Mouse (Mus musculus): Measurements from ENCODE around the gene Tulp2.
"Not testable (repeated sequence)": the region's sequence is repeated elsewhere in the genome, so short reads cannot be mapped to it uniquely, and the experiment has no call there.

Gene Tulp2

DNA sequence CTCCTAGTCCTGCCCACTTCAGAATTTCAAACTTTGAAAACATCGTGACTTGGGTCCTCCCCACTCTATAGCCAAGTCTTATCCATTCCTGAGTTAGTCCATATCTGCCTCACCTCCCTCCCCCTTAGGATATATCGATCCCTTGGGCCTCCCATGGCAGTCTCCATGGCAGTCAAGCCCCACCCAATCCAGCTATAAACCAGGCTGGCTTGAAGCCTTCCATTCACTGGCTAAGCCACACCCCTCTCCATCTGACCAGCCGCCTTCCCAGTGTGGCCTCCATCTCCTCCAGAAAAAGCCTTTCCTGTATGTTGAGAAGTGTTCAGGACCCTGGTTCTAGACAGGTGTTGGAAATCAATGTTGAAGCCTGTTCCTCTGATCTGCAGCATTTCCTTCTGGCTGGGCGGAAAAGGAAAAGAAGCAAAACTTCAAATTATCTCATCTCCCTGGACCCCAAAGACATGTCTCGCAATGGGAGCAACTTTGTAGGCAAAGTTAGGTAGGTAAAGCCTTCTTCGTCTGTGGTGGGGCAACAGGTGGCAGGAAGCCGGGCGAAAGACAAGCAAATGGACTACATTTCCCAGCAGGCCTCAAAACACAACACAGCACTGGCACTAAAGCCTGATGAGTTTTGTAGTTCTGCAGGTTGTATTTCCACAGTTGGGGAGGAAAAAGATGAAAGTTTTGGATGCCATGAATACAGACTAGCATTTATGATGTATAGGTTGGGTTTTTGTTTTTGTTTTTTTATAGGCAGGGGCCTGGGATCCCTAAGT, 37.9 kb downstream of the Tulp2 start:
- in situ Hi-C loops (cut with MseI, MboI), result loop anchor here in 1 of 2 experiments (10.0 kb wide), 1 partner anchor 65 kb away; the partner anchor contains the start of gene Ftl1

DNA sequence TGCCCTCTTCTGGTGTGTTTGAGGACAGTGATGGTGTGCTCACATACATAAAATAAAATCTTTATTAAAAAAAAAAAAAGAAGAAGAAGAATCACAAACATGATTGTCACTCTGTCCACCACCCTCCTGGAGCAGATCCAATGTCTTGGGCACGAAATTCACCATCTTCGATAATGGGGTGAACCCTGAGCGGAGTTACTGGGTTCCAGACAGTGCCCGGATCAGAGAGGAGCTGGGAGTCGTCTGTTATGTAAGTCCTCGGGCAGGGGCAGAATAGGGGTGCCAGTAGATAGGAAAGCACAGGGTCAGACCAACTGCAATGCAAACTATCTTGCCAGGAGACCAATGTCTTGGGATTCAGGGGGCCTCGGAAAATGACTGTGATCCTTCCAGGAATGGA, 38.9 kb downstream of the Tulp2 start:
- in situ Hi-C loops (cut with MseI, MboI), result no loop called here

DNA sequence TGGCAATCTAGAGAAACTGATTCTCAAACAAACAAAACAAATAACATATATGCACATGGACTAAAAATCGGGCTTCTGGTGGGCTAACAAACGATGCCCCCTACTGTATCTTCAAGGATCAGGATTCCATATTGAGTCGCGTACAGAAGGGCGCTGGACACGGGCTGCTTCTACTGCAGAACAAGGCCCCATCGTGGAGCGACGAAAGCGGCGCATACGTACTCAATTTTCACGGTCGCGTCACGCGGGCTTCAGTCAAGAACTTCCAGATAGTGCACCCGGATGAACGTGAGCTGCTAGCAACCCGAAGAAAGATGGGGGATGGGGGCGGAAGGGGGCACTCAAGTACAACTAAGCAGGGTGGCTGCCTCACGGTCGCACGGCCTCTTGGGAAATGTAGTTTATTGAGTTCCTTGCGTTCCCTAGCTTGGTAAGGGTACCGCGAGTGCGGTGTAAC, 40.1 kb downstream of the Tulp2 start:
- in situ Hi-C loops (cut with MseI, MboI), result no loop called here

DNA sequence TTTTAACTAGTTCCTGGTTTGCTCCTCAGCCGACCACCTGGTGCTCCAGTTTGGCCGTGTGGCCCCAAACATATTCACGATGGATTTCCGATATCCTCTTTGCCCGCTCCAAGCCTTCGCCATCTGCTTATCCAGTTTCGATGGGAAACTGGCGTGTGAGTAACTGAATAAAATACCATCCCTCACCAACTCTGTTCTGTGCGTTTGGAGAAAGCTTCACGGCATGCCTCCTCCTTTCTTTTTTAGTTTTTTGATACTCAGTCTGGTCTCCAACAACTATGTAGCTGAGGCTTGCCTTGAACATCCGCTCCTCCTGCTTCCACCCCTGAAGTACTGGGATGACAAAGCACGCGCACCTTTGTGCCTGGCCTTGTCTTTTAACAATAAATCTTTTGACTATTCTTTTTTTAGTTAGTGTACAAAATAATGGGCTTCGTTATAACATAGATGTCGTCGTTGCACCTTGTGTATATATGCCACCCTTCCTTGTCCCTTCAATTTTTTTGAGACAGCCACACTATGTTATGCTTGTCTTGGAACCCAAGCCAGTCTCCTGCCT, 40.6 kb downstream of the Tulp2 start:
- in situ Hi-C loops (cut with MseI, MboI), result no loop called here

DNA sequence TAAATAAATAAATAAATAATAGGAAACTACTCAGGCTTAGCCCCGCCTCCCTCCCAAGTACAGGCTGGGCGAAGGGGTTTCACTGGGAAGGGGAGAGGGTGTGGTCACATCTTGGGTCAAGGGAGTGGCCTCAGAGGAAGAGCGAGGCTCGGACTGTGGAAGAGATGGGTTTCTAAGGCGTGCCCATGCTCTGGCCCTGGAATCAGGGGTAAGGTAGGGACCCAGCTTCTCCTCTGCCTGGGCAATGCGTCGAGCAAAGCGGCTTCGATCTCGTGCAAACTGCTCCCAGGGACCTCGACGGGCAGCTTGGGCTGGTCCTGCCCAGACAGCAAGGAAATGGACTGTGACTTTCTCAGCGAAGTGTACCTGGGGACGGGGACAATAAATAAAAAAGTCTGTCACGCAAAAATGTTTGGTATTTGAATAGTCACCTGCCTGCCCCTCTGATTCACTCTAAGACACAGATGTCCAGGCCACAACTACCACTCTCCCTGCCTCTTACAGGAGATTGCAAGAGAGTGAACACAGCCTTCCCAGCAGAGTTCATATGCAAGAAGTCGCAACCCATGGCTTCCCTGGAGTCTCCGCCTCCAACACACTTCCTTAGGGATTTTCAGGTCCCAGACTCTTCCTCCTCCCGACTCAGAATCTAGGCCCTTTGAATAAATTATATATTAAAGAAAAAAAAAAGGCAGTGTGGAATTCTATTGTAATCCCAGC, 41.4 kb downstream of the Tulp2 start:
- in situ Hi-C loops (cut with MseI, MboI), result no loop called here

DNA sequence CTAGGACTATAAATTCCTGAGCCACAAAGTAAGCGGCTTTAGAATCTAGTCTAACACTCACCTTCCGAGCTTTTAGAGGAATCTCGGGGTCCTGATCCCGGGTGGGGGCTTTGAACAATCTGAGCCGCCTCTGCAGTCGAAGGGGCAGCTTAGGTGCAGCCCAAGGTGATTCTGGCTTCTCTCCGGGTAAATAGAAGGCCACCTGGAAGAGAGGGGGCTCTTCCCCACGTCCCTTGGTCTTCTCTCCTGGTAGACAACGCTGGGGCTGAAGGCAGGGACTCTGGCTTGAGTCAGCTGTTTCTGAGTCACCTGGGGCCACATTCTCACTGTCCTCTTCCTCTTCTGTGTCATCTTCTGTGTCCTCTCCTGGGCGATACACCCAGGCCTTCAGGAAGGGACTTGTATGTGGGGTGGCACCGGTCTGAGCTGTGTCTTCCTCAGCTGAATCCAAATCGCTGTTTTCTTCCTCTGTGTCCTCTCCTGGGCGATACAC, 42.0 kb downstream of the Tulp2 start:
- in situ Hi-C loops (cut with MseI, MboI), result no loop called here

DNA sequence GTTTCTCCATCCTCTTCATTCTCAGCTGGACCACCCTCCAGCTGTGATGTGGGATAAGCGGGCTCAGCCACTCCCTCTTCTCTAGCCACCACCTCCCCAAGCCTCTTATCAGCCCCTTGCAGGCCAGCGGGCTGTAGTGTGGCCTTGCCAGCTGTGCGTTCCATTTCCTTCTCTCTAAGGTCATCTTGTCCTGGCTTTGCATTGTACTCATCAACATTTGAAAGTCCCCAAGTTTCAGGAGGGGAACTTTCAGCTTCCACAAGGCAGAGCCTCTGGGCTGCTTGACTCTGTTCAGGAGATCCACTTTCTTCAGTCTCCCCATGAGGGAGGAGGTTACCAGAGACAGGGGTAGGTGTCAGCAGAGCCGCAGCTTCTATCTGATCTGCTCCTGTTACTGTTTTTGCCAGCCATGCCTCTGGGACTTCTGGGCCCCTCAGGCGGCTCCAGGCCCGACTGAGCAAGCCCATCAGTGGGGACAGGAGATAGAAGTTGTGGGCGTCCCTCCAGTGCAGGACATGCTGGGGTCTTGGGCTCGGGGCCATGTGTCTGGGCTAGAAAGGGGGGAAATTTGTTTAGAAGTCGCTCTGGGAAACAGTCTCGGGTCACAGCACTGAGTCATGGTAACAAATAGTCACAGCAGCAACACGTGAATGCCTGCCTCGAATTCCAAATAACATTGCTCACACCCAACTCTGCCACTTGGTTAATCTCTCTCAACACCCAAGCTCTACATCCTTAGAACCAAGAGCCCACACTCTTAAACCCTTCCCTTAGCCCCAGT, 43.4 kb downstream of the Tulp2 start:
- in situ Hi-C loops (cut with MseI, MboI), result no loop called here

DNA sequence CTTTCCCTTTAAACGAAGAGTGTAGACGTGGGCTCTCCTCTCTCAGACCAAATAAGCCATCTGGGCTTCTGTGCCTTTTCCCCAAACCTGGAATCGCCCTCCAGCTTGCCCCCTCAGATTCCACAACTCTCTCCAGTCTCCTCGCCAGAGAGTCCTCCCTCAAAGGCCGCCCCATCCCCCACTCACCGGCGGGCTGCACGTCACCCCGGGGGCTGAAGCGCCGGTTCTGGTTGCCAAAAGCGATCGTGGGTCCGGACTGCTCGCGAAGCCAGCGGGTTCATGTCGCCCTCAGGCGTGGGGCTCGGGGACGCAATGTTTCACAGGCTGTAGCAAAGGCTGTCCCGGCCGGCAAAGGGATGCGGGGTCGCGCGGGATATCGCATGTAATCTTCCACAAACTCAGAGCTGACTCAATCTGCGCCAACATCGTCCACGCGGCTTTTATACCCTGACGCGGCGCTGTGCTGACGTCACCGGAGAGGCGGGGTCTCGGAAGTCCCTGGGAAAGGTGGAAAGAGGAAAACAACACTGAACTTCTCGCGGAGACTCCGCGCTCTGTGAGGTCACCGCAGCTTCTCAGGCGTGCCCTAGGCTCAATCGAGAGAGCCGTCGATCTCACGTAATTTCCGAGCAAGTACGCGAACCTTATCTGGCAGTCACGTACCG, 44.3 kb downstream of the Tulp2 start, which contains the start of the genes Ppp1r15a and Plekha4:
TSS of gene Ppp1r15a (minus strand) at position 460 of the 665 bp plus-strand sequence.
TSS of gene Plekha4 (plus strand) at position 522 of the 665 bp plus-strand sequence.
- in situ Hi-C loops (cut with MseI, MboI), result no loop called here

DNA sequence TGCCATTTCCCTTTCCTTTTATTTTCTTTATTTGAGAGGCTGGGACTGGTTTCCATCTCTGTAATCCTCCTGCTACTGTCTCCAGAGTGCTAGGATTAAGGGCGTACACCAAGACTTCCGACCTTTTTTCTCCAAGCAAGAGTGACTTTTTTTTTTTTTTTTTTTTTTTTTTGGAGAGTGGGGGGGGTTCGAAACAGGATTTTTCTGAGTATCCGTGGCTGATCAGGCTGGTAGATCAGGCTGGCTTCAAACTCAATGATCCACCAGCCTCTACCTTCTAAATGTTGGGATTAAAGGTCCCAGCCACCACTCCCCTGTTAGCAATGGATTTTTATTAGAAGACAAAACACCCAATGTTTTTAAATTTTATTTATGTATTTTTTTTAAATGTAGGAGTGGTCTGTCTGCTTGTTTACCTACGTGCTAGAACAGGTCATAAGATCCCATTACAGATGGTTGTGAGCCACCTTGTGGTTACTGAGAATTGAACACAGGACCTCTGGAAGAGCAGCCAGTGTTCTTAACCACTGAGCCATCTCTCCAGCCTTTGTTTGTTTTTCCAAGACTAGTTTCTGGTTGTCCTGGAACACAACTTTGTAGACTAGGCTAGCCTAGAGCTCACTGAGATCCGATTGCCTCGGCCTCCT, 44.9 kb downstream of the Tulp2 start:
- in situ Hi-C loops (cut with MseI, MboI), result no loop called here

DNA sequence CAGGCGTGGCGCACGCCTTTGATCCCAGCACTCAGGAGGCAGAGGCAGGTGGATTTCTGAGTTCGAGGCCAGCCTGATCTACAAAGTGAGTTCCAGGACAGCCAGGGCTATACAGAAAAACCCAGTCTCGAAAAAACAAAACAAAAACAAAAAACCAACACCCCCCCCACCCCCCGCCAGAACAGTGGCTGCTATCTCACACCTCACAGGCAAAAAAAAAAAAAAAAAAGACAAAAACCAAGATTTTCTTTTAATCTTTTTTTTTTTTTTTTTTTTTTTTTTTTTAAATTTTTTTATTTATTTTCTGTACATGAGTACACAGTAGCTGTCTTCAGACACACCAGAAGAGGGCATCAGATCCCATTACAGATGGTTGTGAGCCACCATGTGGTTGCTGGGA, 45.5 kb downstream of the Tulp2 start:
- in situ Hi-C loops (cut with MseI, MboI), result not testable (repeated sequence)

DNA sequence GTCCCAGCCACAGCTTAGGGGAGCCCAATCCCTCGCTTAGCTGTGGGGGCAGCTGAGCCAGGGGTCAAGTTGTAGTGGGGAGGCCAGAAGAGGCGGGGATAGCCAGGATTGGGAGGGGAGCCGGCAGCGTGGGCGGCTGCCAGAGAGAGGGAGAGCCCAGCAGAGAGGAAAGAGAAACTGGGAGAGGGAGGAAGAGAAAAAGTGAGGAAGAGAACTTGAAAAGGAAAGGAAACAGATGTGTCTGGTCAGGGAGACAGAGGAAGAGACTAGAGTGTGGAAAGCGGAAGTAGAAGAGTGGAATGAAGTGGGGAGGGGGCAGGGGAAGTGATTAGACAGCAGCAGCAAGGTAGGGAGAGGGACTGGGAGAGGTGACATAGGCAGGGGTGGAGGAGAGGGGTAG, 47.8 kb downstream of the Tulp2 start:
- in situ Hi-C loops (cut with MseI, MboI), result no loop called here

DNA sequence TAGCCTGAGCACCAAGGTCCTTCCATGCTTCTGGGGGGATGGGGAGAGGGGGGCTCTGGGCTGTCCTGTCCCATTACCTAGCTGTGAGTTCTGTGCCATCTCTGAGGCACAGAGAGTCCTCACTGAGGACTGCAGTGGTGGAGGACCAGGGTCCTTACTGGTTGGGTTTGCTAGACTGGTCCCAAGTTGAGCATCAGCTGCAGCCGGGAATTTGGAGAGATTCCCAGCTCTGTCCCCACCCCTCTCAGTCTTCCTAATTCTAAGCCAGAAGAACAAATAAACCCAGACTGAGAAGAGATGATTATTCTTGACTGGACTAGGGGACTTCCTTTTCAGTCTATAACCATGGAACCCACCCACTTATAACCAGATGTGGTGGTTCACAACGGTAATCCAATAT, 49.0 kb downstream of the Tulp2 start:
- in situ Hi-C loops (cut with MseI, MboI), result no loop called here

DNA sequence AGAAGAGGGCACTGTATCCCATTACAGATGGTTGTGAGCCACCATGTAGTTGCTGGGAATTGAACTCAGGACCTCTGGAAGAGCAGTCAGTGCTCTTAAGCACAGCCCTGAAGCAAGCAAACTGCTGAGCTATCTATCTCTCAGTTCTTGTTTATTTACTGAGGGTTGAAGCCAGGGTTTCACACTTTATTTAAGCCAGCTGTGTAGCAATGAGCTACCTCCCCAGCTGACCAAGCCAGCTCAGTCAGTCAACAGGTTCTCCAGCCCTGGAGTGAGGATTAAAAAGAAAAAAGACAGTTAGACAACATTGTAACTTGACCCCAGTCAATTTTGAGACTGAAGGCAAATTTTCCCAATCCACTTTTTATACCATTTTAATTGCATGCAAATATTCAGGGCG, 54.0 kb downstream of the Tulp2 start:
- in situ Hi-C loops (cut with MseI, MboI), result no loop called here

DNA sequence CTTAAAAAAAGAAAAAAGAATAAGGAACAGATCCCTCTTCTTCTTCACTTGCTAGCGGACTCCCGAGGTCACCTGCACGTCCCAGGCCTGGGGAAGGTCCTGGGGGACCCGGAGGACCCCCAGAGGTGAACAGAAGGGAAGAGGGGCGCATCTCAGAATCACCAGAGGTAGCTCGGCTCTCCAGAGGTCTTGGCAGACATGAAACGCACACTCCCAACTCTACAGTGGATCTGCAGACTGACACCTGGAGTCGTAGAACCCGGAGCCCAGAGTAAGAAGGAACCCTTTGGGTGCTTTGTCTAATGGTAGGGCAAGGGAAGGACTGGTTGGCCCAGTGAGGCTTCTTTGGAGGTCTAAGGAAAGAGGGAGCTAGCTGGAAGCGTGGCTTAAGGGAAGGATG, 55.9 kb downstream of the Tulp2 start:
- in situ Hi-C loops (cut with MseI, MboI), result no loop called here

DNA sequence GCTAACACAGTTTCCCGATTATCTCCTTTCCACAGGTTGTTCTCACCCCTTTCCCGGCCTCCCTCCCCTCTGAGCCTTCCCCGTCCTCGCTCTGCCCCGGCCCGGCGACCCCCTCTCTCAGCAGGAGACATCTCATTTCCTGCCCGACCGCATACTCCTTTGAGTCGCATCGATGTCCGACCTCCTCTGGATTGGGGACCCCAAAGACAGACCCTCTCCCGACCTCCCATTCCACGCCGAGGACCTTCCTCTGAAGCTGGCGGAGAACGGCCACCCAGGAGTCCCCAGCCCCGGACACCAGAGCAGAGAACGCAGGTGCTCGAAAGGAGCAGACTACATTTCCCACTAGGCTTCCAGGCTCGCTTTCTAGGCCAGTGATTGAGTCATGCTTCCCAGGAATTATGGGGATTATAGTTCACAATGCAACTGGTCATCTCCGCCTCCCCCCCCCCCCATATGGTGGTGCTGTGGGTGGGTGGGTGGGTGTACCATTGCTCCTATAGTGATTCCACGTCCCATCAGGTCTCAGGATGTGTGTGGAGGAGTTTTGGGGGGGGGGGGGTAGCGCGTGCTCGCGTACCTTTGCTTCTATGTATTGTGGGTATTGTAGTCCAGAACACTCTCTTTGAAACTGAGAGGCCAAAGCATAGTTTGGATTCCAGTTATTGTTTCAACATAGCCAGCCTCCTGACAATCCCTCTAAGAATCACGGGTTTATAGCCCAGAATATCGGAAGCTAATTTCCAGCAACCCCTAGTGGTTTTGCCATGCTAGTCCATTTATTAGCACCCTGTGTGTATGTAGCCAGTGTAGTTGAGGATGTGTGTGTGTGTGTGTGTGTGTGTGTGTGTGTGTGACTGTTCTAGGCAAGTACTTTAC, 56.7 kb downstream of the Tulp2 start:
- in situ Hi-C loops (cut with MseI, MboI), result no loop called here

DNA sequence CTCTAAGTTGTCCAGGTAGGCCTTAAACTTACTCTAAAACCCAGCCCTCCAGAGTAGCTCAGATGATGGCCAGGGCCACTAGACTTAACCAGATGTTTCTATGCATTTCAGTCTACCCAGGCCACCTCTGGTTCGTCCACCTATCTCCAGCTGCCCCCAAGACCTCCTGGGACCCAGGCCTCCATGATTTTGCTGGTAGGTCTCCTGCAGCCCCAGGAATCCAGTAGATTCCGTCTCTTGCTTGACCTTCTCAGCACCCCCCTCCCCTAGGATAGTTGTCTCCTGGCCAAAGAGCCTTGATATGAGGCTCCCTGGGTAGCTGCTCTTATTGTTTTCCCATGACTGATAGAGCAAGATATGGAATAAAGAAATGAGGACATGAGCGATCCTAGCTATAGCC, 57.4 kb downstream of the Tulp2 start:
- in situ Hi-C loops (cut with MseI, MboI), result no loop called here

DNA sequence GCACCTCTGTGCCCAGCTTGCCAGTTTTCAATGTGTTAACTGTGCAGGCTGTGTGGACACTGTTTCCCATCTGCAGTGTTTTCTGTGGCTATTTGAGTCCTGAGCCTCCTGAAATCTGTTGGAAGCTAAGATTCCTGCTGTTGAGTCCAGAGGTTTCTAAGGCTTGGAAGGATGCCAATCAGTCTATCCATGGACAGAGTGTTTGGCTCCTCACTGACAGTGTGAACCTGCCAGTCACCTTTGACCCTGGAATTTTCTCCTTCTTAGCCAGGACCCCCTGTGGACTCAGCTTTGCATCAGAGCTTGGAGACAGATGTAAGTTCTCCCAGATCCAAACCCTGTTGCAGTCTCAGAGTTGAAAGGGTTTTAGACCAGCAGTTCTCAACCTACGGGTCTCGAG, 58.5 kb downstream of the Tulp2 start:
- in situ Hi-C loops (cut with MseI, MboI), result no loop called here

DNA sequence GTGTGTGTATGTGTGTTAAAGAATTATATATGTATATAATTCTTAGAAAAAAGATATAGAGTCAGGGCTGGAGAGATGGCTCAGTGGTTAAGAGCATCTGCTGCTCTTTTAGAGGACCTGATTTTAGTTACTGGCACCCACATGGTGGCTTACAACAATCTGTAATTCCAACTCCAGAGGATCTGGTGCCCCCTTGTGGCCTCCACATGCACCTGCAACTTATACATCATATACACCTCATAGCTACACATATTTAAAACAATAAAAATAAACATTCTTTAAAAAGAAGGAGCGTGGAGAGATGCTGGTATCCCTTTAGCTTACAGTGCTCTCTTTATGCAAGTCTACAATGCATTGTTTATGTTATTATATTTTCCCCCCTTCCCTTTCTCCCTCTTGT, 62.8 kb downstream of the Tulp2 start:
- in situ Hi-C loops (cut with MseI, MboI), result no loop called here

DNA sequence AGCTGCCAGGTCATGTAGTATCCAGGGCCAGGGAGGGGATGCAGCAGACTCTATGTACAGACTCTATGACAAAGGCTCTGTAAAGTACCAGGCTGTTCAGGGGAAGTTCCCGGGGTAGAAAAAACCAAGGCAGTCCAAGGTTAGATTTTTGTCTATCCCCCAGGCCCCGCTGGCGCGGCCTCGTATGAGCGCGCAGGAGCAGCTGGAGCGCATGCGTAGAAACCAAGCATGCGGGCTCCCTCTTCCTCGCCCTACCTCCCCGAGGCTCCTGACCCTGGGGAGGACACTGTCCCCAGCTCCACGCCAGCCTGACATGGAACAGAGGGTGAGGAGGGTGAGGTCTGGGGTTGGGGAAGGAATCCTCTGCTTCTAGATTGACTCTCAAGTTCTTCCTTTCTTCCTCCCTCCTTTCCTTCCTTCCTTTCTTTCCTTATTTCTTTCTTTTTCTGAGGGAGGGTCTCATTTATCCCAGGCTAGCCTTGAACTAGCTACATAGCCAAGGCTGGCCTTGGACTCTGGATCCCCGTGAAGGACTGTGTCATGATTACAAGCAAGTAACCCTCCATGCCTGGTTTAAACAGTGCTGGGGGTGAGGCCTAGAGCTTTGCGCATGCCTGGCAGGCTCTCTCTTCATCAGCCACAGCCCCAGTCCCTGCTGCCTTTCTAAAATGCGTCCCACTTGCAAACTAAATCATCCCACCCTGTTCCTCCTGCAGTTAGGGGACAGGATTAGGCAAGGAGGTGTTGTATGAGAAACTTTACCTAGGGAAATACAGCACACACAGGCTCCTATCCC, 68.2 kb downstream of the Tulp2 start:
- in situ Hi-C loops (cut with MseI, MboI), result no loop called here
